Mouse (Mus musculus) forebrain, embryonic 15.5 days (tissue): ENCODE results near the gene Tada2a. TPM values are rescaled to one million over a fixed set of nuclear protein-coding genes. Genes with fewer than 3 reads are reported as not detected.

Source experiments
- polyA plus RNA-seq: library from polyadenylated mRNA; unstranded; fragments of >200 nt; fragmentation: Nextera tagmentation; extraction: Ambion mirVana; gene quantifications from 2 replicates; pipeline ENCODE4 v1.2.1, GENCODE M21; 2015

Tada2a gene
- polyA plus RNA-seq, 1 experiment from 2014 or later, result 37.5 TPM

Other genes with a start within 250 kb of the Tada2a start
- 30.9 and 31.4 TPM in 2 replicates for gene Ddx52, start 187.5 kb downstream of the Tada2a start, polyA plus RNA-seq
- gene Synrg, start 165.2 kb downstream of the Tada2a start, polyA plus RNA-seq, result 33.5 and 34.3 TPM in 2 replicates
- gene Dusp14, start 60.3 kb downstream of the Tada2a start, polyA plus RNA-seq, result 31.7 and 33.2 TPM in 2 replicates
- gene Acaca, start 72 bp upstream of the Tada2a start, polyA plus RNA-seq, result 26.4 and 27.5 TPM in 2 replicates
- gene Gm11437, start 37.9 kb upstream of the Tada2a start, polyA plus RNA-seq, result not detected in 2 replicates